10 mouse cellular contexts compared by ENCODE assay signal in the genomic region with DNA sequence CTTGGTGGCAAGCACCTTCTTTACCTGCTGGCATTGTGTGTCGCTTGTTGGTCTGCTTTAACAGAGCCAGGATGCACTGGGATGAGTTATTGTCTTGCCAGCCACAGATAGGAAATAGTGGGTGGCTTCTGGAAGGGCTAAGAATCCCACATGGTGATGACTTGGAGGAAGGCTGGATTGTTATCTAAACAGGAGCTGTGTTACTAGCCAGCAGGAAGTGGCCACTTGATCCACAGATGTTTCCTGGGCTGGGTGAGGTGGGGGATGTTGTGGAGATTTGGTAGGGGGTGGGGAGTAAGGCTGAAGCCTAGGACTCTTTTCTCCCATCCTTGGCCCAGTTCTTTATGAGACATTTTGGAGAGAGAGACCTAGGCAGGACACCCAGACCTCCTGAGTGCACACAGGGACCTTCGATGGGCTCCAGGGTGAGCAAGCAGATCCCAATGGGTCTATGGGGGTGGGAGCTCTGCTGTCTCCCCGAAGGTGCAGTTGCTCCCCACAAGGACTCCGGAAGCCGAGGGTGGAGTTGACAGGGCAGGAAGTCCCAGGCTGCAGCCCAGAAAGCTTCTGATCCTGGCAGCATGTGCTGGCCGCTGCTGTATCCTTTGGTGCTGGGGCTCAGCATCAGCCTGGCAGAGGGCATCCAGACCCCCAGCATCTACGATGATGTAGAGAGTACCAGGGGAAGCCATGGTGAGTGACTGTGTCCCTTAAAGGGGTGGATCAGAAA. TPM values are rescaled to one million over a fixed set of nuclear protein-coding genes. Genes with fewer than 3 reads are reported as not detected.
DNase-seq lines count a peak whose midpoint lies in the region; ATAC-seq and TF ChIP-seq lines count a peak whose summit lies in the region.
"Had no signal": no experiment of that assay in that cellular context is flagged by ENCODE, and none has a peak within 500 bp of the region (broad histone marks: within the 10 kb centered on the region; RNA-seq: fewer than 3 reads in every experiment).

A gene (plus strand): TSS at position 559 of the 730 bp plus-strand sequence.

- WGBS in heart, adult 2 months, result 34% methylated on average over 7 of the region's 7 CpGs
- 68% methylated on average over 7 of the region's 7 CpGs for WGBS in heart, embryonic 12.5 days
- whole genome bisulfite sequencing in cerebellum, adult 2 months, result 71% methylated on average over 7 of the region's 7 CpGs

- no peaks in the 10 kb centered on the region for H3K27me3 ChIP-seq in heart, adult 2 months (ENCODE audit: control insufficient read depth, insufficient read depth, low read length)
- H3K27me3 ChIP-seq in heart, embryonic 12.5 days (replicated peaks), result no peaks in the 10 kb centered on the region
- H3K27me3 ChIP-seq in cerebellum, adult 2 months (ENCODE audit: control insufficient read depth, insufficient read depth, low read length), result no peaks in the 10 kb centered on the region
- H3K27me3 ChIP-seq: embryonic facial prominence, embryonic 13.5 days; limb, embryonic 13.5 days had no signal

- H3K9ac ChIP-seq in heart, adult 2 months (ENCODE audit: low read depth, low read length), result no peak within 1 kb of the TSS
- no peak within 1 kb of the TSS for H3K9ac ChIP-seq in heart, embryonic 12.5 days
- H3K9ac ChIP-seq: embryonic facial prominence, embryonic 13.5 days; limb, embryonic 13.5 days had no signal

- intact Hi-C loops in heart, adult 2 months (cut with DNase I), result no loop called here

- TF ChIP-seq CTCF in heart, adult 2 months (IDR thresholded peaks at IDR 0.05), result no peak
- no peak for TF ChIP-seq CTCF in cerebellum, adult 2 months (IDR thresholded peaks at IDR 0.05; ENCODE audit: borderline replicate concordance, insufficient read depth, low read depth, low read length)

- H3K36me3 ChIP-seq in heart, adult 2 months (ENCODE audit: control insufficient read depth, insufficient read depth, low read length), result no peaks in the 10 kb centered on the region
- H3K36me3 ChIP-seq in heart, embryonic 12.5 days, result peaks cover 32% of the 10 kb centered on the region

- H3K4me2 ChIP-seq in heart, embryonic 12.5 days, result no peak within 1 kb of the TSS
- H3K4me2 ChIP-seq: embryonic facial prominence, embryonic 13.5 days; limb, embryonic 13.5 days had no signal

- no peaks in the 10 kb centered on the region for H3K9me3 ChIP-seq in heart, embryonic 12.5 days (replicated peaks)
- H3K9me3 ChIP-seq: embryonic facial prominence, embryonic 13.5 days; limb, embryonic 13.5 days had no signal

- H3K79me2 ChIP-seq in heart, adult 2 months (replicated peaks; ENCODE audit: control insufficient read depth, insufficient read depth, low read length), result no peaks in the 10 kb centered on the region

- TF ChIP-seq EP300 in heart, adult 2 months (IDR thresholded peaks at IDR 0.05; ENCODE audit: insufficient read depth, low read depth, low read length), result no peak

- peaks cover 3% of the 10 kb centered on the region; the same call in 1 of the 2 replicates for H3K4me1 ChIP-seq in heart, adult 2 months (ENCODE audit: control insufficient read depth, insufficient read depth, low read length)
- peaks cover 11% of the 10 kb centered on the region for H3K4me1 ChIP-seq in heart, embryonic 12.5 days (replicated peaks)
- H3K4me1 ChIP-seq in cerebellum, adult 2 months (ENCODE audit: control insufficient read depth, insufficient read depth, low read length), result no peaks in the 10 kb centered on the region
- H3K4me1 ChIP-seq: embryonic facial prominence, embryonic 13.5 days; limb, embryonic 13.5 days had no signal

- DNase-seq in heart, adult 2 months, result peak in 1 of 2 experiments; percentile 35
- DNase-seq in layer of hippocampus, postnatal 25 days (ENCODE audit: extremely low spot score in 1 of 2, low spot score in 1 of 2), result no peak
- no peak for DNase-seq in cerebellum, adult 2 months
- DNase-seq in MN1 (ENCODE audit: low spot score), result no peak

- ATAC-seq in heart, embryonic 12.5 days (ENCODE audit: insufficient number of reproducible peaks, low FRiP score), result no peak
- ATAC-seq in activated CD4-positive, CD25-positive, alpha-beta regulatory T cell, adult 4 months, result peak; percentile 92
- peak; percentile 87 for ATAC-seq in inflammation-experienced regulatory T-cells, adult 6 months
- ATAC-seq in megakaryocyte, adult 5-6 weeks (ENCODE audit: poor library complexity, severe bottlenecking), result peak; percentile 58

- peak within 1 kb of the TSS; percentile 35 for H3K4me3 ChIP-seq in heart, adult 2 months
- no peak within 1 kb of the TSS for H3K4me3 ChIP-seq in heart, embryonic 12.5 days
- no peak within 1 kb of the TSS for H3K4me3 ChIP-seq in cerebellum, adult 2 months (replicated peaks; ENCODE audit: insufficient read depth, low read depth, low read length)
- H3K4me3 ChIP-seq: embryonic facial prominence, embryonic 13.5 days; limb, embryonic 13.5 days had no signal

- H3K27ac ChIP-seq in heart, adult 2 months, result peak within 1 kb of the TSS; percentile 64
- no peak within 1 kb of the TSS for H3K27ac ChIP-seq in heart, embryonic 12.5 days (ENCODE audit: poor library complexity, severe bottlenecking)
- H3K27ac ChIP-seq in cerebellum, adult 2 months (ENCODE audit: insufficient read depth, low read length), result no peak within 1 kb of the TSS
- H3K27ac ChIP-seq: embryonic facial prominence, embryonic 13.5 days; limb, embryonic 13.5 days had no signal

- no peak for TF ChIP-seq POLR2A in heart, adult 2 months (IDR thresholded peaks at IDR 0.05; ENCODE audit: insufficient read depth, low read depth, low read length)
- no peak for TF ChIP-seq POLR2A in cerebellum, adult 2 months (IDR thresholded peaks at IDR 0.05; ENCODE audit: borderline replicate concordance, insufficient read depth, low read length)

RNA-seq across cellular contexts. Expression of the gene that starts here (rescaled TPM):
- 1 to 10 TPM in 1 of 2 experiments, under 1 TPM in 1; 0.77 to 1.5 TPM for total RNA-seq in heart, adult 2 months (2021)
- polyA plus RNA-seq in heart, adult 2 months (2012; rRNA removed), result 2.0 and 2.2 TPM in 2 replicates
- 0.54 and 0.91 TPM in 2 replicates for polyA plus RNA-seq in heart, embryonic 12.5 days (2016; fragmentation: Nextera tagmentation; extraction: Ambion mirVana)
- polyA plus RNA-seq in activated CD4-positive, CD25-positive, alpha-beta regulatory T cell, adult 4 months (2017; shearing (Covaris generic)), result 1 to 10 TPM; 8.1 to 10.0 TPM
- 10 to 100 TPM in 1 of 3 experiments, 1 to 10 TPM in 2; 4.1 to 10.6 (median 5.3) TPM for polyA plus RNA-seq in inflammation-experienced regulatory T-cells, adult 6 months (2017; shearing (Covaris generic))
- 0.11 and 0.32 TPM in 2 replicates for total RNA-seq in megakaryocyte, adult 5-6 weeks (2015)
- total RNA-seq in megakaryocyte, adult 5-6 weeks (2017), result 0.07 and 0.08 TPM in 2 replicates
- under 1 TPM; 0.15 to 0.28 TPM for total RNA-seq in layer of hippocampus, postnatal 25 days (2021)
- 0.57 and 0.65 TPM in 2 replicates for polyA plus RNA-seq in cerebellum, adult 2 months (2012; rRNA removed)

Comparison
In these comparisons a context has a peak if more than half of its experiments do, and no peak if none do; other contexts are left out.
1. Peak in ATAC-seq in megakaryocyte, adult 5-6 weeks; RNA of the gene not detected or under 1 TPM.